Mouse (Mus musculus) cerebellum, postnatal 4 days (tissue): Measurements from ENCODE around the gene Ablim1.
A peak's percentile ranks its signal among the peaks of the same experiment; 100 is the strongest.

Source experiments
- DNase-seq, 2 experiments: peaks; one replicate each; pipeline ENCODE4 v3.0.0; 2022; ENCODE audit warnings: low spot score in 2 of 2, mixed read lengths in 1 of 2

The Ablim1 gene

DNA sequence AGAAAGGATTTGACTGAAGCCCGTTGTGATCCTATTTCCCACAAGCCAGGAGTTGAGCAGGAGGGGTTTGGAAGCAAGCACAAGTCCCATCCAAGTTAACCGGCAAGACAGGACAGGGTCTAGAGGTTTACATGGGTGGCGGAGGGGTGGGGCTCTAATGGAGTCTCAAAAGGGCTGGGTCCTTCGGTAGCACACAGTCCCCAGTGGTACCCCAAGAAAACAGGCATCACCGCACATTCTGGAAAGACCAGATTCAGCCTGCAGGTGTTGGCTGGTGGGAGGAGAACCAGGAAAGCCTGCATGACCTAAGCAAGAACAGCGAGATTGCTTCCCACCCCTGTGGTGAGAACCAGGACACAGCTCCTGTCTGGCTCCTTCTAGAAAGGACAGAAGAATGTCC lies 186.7 kb downstream of the Ablim1 start:
- no peak for DNase-seq

DNA sequence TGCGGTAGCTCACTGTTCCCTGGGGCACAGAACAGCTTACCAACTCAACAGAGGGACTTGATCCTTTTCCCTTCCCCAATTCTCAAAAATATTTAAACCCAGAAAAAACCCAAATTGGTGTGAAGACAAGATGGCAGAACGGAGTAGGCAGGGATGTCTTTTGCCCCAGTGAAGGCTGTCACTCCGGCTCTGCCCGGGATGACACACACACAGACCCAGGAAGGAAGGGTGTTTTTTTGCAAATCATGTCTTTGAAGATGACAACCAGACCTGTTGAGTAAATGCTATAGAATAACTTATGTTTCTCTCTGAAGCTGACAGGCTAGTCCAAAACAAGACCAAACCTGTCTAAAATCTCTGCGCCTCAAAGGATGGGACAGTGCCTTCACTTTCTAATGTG lies 187.2 kb downstream of the Ablim1 start:
- no peak for DNase-seq

DNA sequence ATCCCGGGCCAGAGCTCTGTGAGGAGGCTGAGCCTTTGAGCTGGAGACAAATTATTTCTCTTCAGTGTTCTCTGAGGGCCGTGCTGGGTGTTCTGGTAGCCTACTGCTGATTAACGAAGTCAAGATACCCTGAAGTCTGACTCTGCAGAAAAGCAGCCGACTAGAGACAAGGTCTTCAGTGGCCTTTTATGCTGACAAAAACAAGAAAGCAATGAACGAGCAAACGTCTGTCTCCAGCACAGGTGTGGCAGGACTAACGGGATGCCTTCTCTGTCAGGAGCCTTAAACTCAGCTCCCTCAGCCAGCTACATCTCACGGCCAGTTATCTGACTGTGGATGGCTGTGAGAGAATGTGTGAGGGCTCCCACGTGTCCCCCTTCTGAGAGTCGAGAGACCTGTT lies 187.8 kb downstream of the Ablim1 start:
- no peak for DNase-seq

DNA sequence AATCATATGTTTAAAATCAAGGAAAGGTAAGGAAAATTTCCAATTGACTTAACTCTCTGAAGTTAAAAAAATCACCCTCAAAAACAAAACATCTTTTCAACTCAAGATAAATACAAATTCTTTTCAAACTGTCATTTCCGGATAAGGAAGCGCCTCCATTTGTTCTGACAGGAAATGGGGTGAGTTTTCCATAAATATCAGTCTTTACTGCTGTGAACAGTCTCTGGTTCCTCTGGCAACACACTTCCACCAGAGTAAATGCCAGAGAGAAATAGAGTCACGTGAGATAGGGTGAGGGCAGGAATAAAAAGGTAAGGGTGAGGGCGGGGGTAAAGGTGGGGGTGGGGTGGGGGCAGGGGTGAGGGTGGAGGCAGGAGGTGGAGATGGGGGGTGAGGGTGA lies 189.8 kb downstream of the Ablim1 start:
- no peak for DNase-seq

DNA sequence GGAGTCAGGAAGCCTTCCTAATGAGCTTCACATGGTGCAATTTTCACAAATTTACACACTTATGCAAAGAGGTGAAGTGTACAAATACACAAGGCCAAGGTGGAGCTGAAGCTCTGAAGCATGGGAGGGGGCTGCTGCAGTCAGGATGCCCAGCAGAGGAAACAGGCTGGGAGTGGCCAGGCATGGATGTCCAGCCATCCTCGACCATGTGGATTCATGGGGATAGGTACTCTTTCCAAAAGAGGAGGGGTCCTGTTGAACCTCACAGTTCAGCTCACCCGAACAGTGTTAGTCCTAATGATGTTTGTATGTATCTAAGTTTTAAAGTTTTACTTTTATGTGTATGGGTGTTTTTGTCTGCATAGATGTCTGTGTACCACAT lies 190.6 kb downstream of the Ablim1 start:
- no peak for DNase-seq

DNA sequence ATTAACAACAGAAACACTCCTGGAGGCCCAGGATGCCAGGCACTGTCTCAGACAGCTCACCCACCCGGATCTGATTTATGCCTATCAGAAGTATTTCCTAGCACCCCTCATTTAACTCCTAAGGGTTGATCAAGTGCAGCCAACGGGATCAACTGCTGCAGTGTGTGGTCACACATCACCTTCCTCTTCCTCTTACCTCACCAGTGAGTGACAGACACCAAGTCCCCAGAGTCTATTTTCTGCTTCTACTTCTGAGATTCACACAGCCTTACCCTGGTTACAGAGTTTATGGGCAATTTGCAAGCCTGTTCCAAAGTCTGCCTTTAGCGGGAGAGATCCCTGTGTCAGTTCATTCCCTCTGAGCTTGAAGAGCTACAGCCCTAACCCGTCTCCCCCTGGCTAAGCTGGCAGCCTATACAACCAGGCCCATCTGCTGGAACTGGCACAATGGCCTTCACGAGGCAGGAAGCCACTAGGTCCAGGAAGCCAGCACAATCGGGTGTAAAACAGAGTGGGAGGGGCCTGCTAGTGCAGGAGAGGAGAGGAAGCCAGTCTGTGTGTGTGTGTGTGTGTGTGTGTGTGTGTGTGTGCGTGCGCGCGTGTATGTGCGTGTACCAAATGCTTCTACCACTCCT lies 191.1 kb downstream of the Ablim1 start:
- DNase-seq = peak in 1 of 2 experiments; percentile 71

DNA sequence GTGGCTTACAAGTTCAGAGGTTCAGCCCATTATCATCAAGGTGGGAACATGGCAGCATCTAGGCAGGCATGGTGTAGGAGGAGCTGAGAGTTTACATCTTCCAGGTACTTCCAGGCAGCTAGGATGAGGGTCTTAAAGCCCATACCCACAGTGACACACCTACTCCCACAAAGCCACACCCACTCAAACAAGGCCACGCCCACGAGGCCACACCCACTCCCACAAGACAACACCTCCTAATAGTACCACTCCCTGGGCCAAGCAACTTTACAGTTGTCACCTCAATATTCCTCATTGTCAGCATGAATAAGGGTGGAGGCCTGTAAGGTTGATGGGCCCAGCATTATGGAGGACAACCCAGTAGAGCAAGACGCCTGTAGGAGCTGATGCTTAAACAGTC lies 192.5 kb downstream of the Ablim1 start:
- DNase-seq = no peak

DNA sequence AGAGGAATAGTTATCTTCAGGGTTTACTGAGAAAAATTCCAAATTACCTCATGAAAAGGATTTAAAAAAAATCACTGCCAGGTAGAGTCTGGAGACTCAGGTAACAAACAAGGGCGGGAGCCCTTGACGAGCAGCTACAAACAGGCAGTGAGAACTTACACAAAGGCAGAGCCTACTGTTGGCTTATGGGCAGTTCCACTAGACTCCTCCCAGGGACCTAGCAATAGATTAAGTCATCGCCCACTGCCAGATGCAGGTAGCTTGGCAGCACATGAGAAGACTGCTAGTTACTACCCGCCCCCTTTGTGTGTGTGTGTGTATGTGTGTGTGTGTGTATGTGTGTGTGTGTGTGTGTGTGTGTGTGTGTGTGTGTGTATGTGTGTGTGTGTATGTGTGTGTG lies 193.7 kb downstream of the Ablim1 start:
- DNase-seq = no peak

DNA sequence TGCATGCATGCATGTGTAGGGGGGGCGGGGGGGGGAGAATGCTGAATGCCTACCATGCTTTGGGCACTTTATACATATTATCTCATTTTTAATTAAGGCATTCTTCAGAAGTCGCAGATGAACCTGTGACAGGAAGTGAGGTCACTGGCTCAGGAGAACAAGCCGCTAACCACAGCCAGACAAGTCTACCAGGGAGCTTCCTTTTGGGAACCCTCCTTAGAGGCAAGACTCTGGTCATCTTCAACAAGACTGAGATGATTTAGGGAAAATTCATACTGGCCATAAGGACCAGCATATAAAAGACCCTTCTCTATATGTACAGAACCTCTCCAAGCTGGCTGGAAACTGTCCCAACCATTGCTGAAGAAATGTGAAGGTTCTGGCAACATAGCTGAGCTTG lies 195.1 kb downstream of the Ablim1 start:
- DNase-seq = no peak

DNA sequence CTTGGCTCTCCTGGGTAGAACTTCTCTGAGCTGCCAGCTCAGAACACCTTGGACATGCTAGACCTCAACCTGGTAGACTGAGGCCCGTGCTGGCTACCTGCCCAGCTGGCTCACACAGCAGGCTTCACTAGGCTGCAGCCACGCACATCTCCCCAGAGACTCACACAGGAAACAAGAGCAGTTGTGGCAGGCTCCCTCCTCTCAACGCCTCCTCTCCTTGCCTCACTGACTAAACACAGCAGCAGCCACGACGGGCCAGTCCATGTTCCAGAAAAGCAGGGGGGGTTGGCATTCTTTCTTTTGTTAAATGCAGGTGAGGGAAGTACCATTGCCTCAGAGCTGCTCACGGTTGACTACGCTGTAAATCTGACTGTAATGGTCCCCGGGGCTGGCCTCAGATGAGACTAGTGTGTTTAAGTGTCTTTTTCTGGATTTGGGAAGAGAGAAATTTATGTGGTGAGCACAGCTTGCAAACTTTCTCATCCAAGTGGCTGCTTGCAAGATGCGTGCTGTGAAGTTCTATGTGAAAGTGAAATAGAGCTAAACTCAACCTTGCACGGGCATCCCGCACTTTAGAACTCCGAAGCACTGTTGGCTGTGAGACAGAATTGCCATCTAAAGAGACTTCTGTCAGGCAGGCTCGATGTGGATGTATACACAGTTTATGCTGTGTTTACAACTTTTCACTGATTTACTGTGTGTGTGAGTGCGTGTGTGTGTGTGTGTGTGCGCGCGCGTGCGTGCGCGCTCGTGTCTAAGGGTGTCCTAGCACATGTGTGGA lies 195.7 kb downstream of the Ablim1 start:
- DNase-seq = peak in 1 of 2 experiments; percentile 54

DNA sequence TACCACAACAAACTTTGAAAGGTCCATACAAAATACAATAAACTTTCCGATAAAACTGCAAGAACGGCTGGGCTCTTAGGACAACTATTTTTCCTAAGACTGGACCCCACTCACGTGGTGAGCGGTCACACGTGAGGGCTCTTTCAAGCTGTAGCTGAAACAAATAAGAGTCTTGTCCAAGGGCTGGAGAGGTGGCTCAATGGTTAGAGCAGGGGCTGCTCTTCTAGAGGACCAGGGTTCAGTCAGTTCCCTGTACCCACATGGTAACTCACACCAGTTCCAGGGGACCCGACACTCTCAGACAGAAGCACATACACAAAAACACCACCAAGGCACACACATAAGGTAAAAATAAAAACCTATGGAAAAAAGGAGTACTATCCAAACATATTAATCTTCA lies 197.0 kb downstream of the Ablim1 start:
- DNase-seq = no peak

DNA sequence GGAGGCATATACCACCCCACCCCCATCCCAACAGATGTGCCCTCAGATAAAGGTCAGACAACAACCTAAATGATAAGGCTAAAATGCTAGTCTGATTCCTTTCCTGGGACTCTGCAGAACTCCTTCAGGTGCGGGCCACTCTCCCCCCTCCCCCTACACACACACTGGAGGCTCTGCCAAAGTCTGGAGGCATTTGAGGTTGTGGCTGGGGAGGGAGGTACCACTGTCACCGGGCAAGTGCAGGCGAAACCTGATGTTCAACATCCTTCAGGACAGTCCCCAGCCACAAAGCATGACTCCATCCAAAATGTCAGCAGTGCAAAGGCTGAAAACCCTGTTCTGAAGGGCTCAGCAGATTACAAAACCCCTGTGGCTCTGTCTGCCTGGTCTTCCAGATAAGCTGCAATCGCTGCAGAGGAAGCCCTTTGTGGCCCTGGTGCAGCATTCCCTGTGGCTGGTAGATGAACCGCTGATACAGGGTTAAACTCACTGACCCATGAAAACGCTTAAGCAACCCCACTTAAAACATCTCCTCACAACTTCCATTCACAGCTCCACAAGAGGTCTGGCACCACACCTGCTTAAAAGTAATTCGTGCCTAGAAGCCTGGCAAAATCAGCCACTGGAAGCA lies 197.7 kb downstream of the Ablim1 start:
- no peak for DNase-seq

DNA sequence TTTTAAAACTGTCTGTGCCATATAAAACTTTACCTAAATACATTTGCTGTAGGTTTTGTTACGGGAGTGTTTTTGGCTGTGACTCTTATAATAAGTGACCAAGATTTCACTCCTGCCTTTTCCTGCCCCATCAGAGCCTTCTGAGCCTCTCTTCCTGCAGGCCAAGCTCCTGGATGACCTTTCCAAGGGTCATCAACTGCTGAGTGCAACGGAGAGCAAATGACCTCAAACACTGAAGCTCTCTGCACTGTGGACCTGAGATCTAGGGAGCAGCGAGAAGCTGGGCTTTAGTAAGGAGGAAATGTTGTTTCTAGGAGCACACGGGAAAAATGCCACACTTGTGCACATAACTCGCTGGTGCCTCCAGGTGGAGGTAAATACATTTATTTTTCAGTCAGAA lies 199.0 kb downstream of the Ablim1 start:
- no peak for DNase-seq

DNA sequence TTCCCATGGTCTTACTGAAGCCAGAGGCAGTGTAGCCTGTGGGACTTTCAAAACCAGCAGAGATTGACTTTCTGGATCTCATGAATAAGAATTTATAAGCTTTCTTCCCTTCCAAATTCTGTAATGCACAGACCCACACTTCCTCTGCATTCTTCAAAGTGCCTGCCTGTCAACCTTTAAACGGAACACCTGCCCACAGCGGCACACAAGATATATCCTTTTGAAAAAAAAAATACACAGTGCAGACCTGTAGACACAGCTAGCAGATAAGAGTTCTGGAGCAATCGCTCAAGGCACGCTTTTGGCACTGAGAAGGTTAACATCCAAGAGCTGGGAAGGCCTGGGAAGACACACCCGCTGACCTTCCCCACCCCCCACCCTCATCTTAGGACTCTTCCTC lies 199.8 kb downstream of the Ablim1 start:
- DNase-seq = no peak

DNA sequence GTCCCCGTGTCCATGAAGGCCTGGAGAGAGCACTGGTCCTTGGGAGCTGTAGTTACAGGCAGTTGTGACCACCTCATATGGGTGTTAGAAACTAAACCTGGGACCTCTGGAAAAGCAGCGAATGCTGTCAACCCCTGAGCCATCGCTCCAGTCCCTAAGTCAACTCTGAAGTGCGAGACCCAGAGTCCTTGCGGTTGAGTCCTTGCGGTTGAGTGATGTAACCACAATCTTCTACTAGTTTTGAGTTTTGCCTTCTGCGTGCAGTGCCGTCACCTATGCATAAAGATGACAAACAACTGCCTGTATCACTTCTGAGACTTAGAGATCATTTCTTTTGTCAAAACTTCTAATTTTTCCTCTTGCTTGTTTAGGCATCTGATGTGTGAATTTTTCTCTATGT lies 200.7 kb downstream of the Ablim1 start:
- no peak for DNase-seq

DNA sequence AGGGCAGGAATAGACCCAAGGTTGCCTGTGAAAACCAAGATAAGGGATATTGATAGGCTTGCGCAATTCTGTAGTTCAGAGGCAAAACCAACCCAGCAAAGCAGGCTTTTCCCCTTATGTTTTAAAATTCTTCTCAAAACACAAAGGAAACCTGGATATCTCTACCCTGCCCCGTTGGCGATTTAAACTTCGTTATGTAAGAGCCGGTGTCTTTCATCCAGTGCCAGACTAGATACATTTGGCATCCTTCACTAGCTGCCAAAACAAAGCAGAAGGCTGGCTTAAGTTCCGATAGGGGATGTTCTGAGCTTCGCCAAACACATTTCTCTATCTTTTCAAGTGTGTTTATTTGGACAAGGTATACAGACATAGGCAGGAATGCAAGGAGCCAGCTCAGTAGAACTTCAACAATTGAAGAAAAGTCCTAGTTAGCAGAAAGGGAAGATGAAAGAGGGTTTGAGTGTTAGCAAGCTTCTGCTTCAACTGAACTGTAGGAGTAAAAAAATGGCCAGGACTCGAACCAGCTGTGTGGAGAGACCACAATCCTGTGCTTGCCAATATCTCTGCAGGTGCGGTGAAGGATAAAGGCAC lies 201.8 kb downstream of the Ablim1 start:
- no peak for DNase-seq

DNA sequence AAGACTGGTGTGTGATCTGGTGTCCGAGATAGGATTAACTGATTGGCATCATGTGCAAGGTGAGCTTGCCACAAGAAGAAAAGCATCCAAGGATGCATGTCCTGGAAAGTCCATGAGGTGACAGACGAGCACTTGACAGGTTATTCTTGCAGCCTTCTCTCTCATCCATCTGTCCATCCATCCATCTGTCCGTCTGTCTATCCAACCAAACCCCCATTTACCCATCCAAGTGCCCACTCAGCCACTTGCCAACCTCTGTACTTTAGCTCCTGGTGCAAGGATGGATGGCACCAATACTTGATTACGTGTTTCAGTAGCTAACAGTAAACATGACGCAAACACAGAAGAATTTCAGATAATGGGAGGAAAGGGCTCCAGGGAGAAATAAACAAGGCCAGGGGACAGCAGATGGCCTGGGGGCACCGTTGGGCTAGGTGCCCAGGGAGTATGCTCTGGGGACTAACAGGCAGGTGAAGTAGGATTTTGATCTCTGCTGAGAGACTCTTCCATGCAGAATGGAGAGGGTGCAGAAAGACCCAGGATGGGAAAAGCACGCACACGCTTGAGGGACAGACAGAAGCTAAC lies 202.4 kb downstream of the Ablim1 start:
- peak in 1 of 2 experiments; percentile 46 for DNase-seq

DNA sequence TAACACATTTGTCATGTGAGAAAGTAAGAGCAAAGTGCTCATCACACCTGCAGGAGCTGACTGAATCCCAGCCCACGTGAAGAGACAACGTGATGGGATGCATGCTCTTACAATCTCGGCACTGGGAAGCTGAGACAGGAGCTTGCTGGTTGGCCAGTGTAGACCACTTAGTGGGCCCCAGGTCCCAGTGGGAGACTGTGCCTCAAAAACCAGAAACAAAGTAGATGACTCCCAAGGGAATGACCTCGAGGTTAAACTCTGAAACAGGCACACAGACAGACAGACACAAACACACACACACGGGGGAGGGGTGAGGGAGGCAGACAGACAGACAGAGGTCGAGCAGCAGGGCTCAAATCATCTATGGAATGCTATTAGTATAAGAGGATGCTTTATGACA lies 203.4 kb downstream of the Ablim1 start:
- no peak for DNase-seq

DNA sequence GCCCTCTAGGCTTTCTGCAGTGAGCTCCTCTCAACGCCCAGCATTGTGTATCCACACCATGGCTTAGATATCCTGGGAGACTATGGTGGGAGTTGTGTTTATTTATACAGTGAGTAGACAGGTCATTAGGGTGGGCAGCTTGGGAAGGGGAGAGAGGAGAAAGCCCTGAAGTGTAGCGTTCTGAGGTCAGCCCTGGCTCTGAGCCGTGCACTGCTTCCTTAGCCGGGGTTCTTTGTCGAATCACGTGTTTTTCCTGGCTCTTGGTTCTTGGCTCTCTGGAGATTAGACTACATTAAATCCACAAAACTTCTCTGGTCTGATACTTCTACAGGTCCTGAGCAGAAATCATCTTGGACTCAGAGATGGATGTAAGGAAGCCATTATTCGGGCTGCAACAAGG lies 205.1 kb downstream of the Ablim1 start:
- DNase-seq = no peak

DNA sequence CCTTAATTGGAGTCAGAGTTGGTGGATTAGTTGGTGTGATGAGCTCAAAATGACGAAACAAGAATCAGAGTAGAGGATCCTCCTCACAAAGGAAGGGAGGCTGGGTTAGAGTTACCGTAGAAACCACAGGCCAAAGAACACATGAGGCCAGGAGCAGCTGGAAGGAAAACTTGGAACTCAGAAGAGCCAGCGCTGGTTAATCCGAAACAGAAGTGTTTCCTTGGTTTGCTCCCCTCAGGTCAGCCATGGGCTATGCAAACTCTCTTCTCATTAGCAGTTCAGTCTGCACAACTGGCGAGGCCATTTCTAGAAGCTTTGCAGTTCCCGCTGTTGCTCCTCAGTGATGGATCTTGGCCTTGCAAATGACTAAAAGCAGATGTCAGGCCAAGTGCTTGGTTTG lies 208.2 kb downstream of the Ablim1 start:
- no peak for DNase-seq

DNA sequence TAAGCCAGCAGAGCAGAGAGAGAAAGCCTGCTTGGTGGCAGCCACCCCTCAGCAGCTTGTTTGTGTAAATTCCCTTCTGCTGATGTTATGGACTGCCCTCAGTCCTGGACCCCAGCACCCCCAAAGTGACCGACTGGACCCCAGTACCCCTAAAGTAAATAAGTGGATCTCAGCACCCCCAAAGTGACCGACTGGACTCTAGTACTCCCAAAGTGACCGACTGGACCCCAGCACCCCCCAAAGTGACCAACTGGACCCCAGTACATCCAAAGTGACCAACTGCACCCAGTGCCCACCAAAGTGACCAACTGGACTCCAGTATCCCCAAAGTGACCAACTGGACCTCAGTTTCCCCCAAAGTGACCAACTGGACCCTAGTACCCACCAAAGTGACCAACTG lies 208.7 kb downstream of the Ablim1 start:
- no peak for DNase-seq

DNA sequence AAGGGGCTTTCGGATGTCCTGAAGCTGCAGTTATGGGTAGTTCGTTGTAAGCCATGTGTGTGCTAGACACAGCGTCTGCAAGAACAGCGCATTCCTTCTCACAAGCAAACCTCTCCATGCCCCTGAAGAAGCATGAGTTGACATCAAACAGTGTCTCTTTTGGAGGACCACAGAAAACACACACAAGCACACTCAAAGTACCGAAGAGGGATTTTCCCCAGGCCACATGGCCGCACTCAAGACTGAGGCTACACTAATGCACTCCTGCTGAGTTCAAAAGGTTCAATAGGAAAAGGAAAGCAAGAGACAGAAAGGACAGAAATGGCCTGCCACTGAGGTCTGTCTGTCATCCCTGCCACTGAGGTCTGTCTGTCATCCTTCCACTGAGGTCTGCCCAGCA lies 209.6 kb downstream of the Ablim1 start:
- DNase-seq = no peak
